Mouse (Mus musculus) CD4-positive helper T cell, adult 2 months (primary cell): Measurements from ENCODE around the gene E2f6.
A peak's percentile ranks its signal among the peaks of the same experiment; 100 is the strongest.

Experiments used
- DNase-seq: peaks from one replicate; pipeline ENCODE4 v3.0.0-alpha.2; 2012; ENCODE audit warnings: low read depth, missing footprints, low spot score

Gene E2f6

GRCm38 (mm10) chr12:16872926-16873464 is 62.2 kb downstream of the E2f6 start:
- no peak for DNase-seq

GRCm38 (mm10) chr12:16873549-16873948 is 62.8 kb downstream of the E2f6 start:
- DNase-seq, result no peak

- DNase-seq, result peak; percentile 70
Observed at GRCm38 (mm10) chr12:16874086-16874485, 63.3 kb downstream of the E2f6 start.

- no peak for DNase-seq
Observed at GRCm38 (mm10) chr12:16875269-16875668, 64.5 kb downstream of the E2f6 start.

- no peak for DNase-seq
Observed at GRCm38 (mm10) chr12:16875678-16876077, 64.9 kb downstream of the E2f6 start.

GRCm38 (mm10) chr12:16876667-16877066 is 65.9 kb downstream of the E2f6 start:
- no peak for DNase-seq

- DNase-seq, result no peak
Observed at GRCm38 (mm10) chr12:16877141-16877540, 66.4 kb downstream of the E2f6 start.

- no peak for DNase-seq
Observed at GRCm38 (mm10) chr12:16877679-16878078, 66.9 kb downstream of the E2f6 start.

GRCm38 (mm10) chr12:16879369-16879768 is 68.6 kb downstream of the E2f6 start:
- no peak for DNase-seq

- no peak for DNase-seq
Observed at GRCm38 (mm10) chr12:16880077-16880476, 69.3 kb downstream of the E2f6 start.

- no peak for DNase-seq
Observed at GRCm38 (mm10) chr12:16882442-16882841, 71.7 kb downstream of the E2f6 start.

GRCm38 (mm10) chr12:16883111-16883510 is 72.3 kb downstream of the E2f6 start:
- DNase-seq, result no peak

GRCm38 (mm10) chr12:16884534-16884933 is 73.8 kb downstream of the E2f6 start:
- DNase-seq, result no peak

GRCm38 (mm10) chr12:16886354-16886753 is 75.6 kb downstream of the E2f6 start:
- no peak for DNase-seq
